Comparison of ENCODE assay signal across 8 mouse cellular contexts in genomic region chr15:31447121-31447520, GRCm38 (mm10). TPM values are rescaled to one million over a fixed set of nuclear protein-coding genes. Genes with fewer than 3 reads are reported as not detected.
A peak's percentile ranks its signal among the peaks of the same experiment; 100 is the strongest.
DNase-seq lines count a peak whose midpoint lies in the region; ATAC-seq and TF ChIP-seq lines count a peak whose summit lies in the region.

No protein-coding gene starts in this region.

- no peaks in the 10 kb centered on the region for H3K4me1 ChIP-seq in forebrain, embryonic 11.5 days (replicated peaks; ENCODE audit: control insufficient read depth, insufficient read depth, low read length)
- peaks cover 20% of the 10 kb centered on the region for H3K4me1 ChIP-seq in forebrain, embryonic 10.5 days
- peaks cover 30% of the 10 kb centered on the region for H3K4me1 ChIP-seq in E14TG2a.4 (replicated peaks; ENCODE audit: low read depth, low read length)
- H3K4me1 ChIP-seq in midbrain, embryonic 13.5 days (replicated peaks) = no peaks in the 10 kb centered on the region

- no peaks in the 10 kb centered on the region for H3K9me3 ChIP-seq in forebrain, embryonic 11.5 days (ENCODE audit: control insufficient read depth, low read length)
- no peaks in the 10 kb centered on the region for H3K9me3 ChIP-seq in forebrain, embryonic 10.5 days
- H3K9me3 ChIP-seq in E14TG2a.4 (ENCODE audit: low read length) = no peaks in the 10 kb centered on the region
- H3K9me3 ChIP-seq in midbrain, embryonic 13.5 days = no peaks in the 10 kb centered on the region

- peak; percentile 46; the same call in 1 of the 2 replicates for ATAC-seq in forebrain, embryonic 11.5 days (replicated peaks; ENCODE audit: low FRiP score)
- peak; percentile 65 for ATAC-seq in midbrain, embryonic 13.5 days
- ATAC-seq in erythroblast, adult 5-6 weeks (replicated peaks; ENCODE audit: low FRiP score, poor library complexity, severe bottlenecking) = no peak

- no peak overlapping the region for H3K4me3 ChIP-seq in forebrain, embryonic 11.5 days (ENCODE audit: low read depth, low read length)
- no peak overlapping the region for H3K4me3 ChIP-seq in forebrain, embryonic 10.5 days
- H3K4me3 ChIP-seq in E14TG2a.4 (replicated peaks; ENCODE audit: low read length) = no peak overlapping the region
- H3K4me3 ChIP-seq in midbrain, embryonic 13.5 days (replicated peaks) = no peak overlapping the region

- H3K4me2 ChIP-seq in forebrain, embryonic 11.5 days (ENCODE audit: low read depth, low read length, severe bottlenecking) = 0 out of 2 replicates have a peak overlapping the region, but pooled peaks have one; percentile 11
- no peak overlapping the region for H3K4me2 ChIP-seq in midbrain, embryonic 13.5 days (replicated peaks)

- no peaks in the 10 kb centered on the region for H3K27me3 ChIP-seq in forebrain, embryonic 11.5 days (ENCODE audit: control insufficient read depth, insufficient read depth, low read length)
- H3K27me3 ChIP-seq in forebrain, embryonic 10.5 days (ENCODE audit: poor library complexity, severe bottlenecking) = no peaks in the 10 kb centered on the region
- H3K27me3 ChIP-seq in E14TG2a.4 (ENCODE audit: insufficient read depth, low read length) = peaks cover 3% of the 10 kb centered on the region
- no peaks in the 10 kb centered on the region for H3K27me3 ChIP-seq in midbrain, embryonic 13.5 days

- DNase-seq in forebrain, embryonic 11.5 days (ENCODE audit: low spot score) = no peak
- no peak for DNase-seq in forebrain, embryonic 10.5 days (ENCODE audit: extremely low spot score, low spot score)
- peak; percentile 76 for DNase-seq in embryo, embryonic 10.5 days (ENCODE audit: low spot score)
- peak; percentile 66 to 76 for DNase-seq in heart, postnatal 10 days
- DNase-seq in layer of hippocampus, postnatal 10 days (ENCODE audit: low spot score in 2 of 2) = peak; percentile 38 to 68

- intact Hi-C loops in heart, postnatal 10 days (cut with DNase I) = loop anchor here (1.0 to 5.0 kb wide), 3 partner anchors 80 to 520 kb away; partner anchors contain the start of gene Ankrd33b

- TF ChIP-seq CTCF in E14TG2a.4 (conservative IDR thresholded peaks at IDR 0.05; ENCODE audit: low read length) = peak; percentile 49

- no peak overlapping the region for H3K27ac ChIP-seq in forebrain, embryonic 11.5 days (ENCODE audit: low read depth, low read length)
- no peak overlapping the region for H3K27ac ChIP-seq in forebrain, embryonic 10.5 days
- H3K27ac ChIP-seq in midbrain, embryonic 13.5 days = no peak overlapping the region

- H3K36me3 ChIP-seq in forebrain, embryonic 11.5 days (ENCODE audit: control insufficient read depth, insufficient read depth, low read length) = no peaks in the 10 kb centered on the region
- no peaks in the 10 kb centered on the region for H3K36me3 ChIP-seq in forebrain, embryonic 10.5 days (replicated peaks)
- no peaks in the 10 kb centered on the region for H3K36me3 ChIP-seq in E14TG2a.4 (ENCODE audit: insufficient read depth, low read length)
- H3K36me3 ChIP-seq in midbrain, embryonic 13.5 days = no peaks in the 10 kb centered on the region

- H3K9ac ChIP-seq in forebrain, embryonic 11.5 days (ENCODE audit: low read length) = no peak overlapping the region
- H3K9ac ChIP-seq in midbrain, embryonic 13.5 days (replicated peaks) = no peak overlapping the region

- 55% methylated on average over 7 of the region's 7 CpGs for WGBS in forebrain, embryonic 11.5 days
- whole genome bisulfite sequencing in forebrain, embryonic 10.5 days = 45% methylated on average over 7 of the region's 7 CpGs
- WGBS in midbrain, embryonic 13.5 days = 48% methylated on average over 7 of the region's 7 CpGs

RNA-seq across cellular contexts. Expression of gene Ropn1l, which starts 6.4 kb away (rescaled TPM):
- 3.5 and 3.9 TPM in 2 replicates for polyA plus RNA-seq in forebrain, embryonic 11.5 days (2014; fragmentation: Nextera tagmentation; extraction: Ambion mirVana)
- 3.3 and 4.3 TPM in 2 replicates for polyA plus RNA-seq in forebrain, embryonic 10.5 days (2016; fragmentation: Nextera tagmentation; extraction: Ambion mirVana)
- total RNA-seq in heart, postnatal 10 days (2021) = under 1 TPM in 1 of 2 experiments, not detected in 1; 0.27 TPM
- total RNA-seq in layer of hippocampus, postnatal 10 days (2021) = 1 to 10 TPM in 1 of 2 experiments, under 1 TPM in 1; 0.85 to 1.6 TPM
- 1.8 and 2.1 TPM in 2 replicates for polyA plus RNA-seq in midbrain, embryonic 13.5 days (2015; fragmentation: Nextera tagmentation; extraction: Ambion mirVana)
- total RNA-seq in erythroblast, adult 5-6 weeks (2015; ENCODE audit: low replicate concordance) = not detected in 2 replicates
- 2.1 TPM in 1 of 2 replicates, not detected in the other for total RNA-seq in erythroblast, adult 5-6 weeks (2017; ENCODE audit: low replicate concordance)

Comparison
In these comparisons a context has a peak if more than half of its experiments do, and no peak if none do; other contexts are left out.
1. DNase-seq: peak in embryo, embryonic 10.5 days (single experiment), heart, postnatal 10 days (2 of 2) and layer of hippocampus, postnatal 10 days (2 of 2); none in forebrain, embryonic 11.5 days (single experiment) and forebrain, embryonic 10.5 days (single experiment).